Mouse (Mus musculus) cerebellum, adult 9-10 months (tissue): ENCODE measurements around the gene Rtkn.

Experiments
- DNase-seq: peaks from one replicate; pipeline ENCODE4 v3.0.0; 2022

The Rtkn gene

GRCm38 (mm10) chr6:83179390-83180117 lies 44.3 kb downstream of the Rtkn start:
- DNase-seq = peak; percentile 80

GRCm38 (mm10) chr6:83180605-83181004 lies 45.3 kb downstream of the Rtkn start:
- DNase-seq = peak; percentile 59

- peak; percentile 65 for DNase-seq
Measured at GRCm38 (mm10) chr6:83184858-83185435, 49.7 kb downstream of the Rtkn start.

- DNase-seq = peak; percentile 94
Measured at GRCm38 (mm10) chr6:83185895-83186861, 50.9 kb downstream of the Rtkn start.

- DNase-seq = no peak
Measured at GRCm38 (mm10) chr6:83186946-83187345, 51.7 kb downstream of the Rtkn start.

- no peak for DNase-seq
Measured at GRCm38 (mm10) chr6:83193571-83193970, 58.3 kb downstream of the Rtkn start.

- DNase-seq = peak; percentile 87
Measured at GRCm38 (mm10) chr6:83197345-83198004, 62.2 kb downstream of the Rtkn start.
